Mouse (Mus musculus): ENCODE results near the gene Olfr1150-ps1. TPM values are rescaled to one million over a fixed set of nuclear protein-coding genes. Genes with fewer than 3 reads are reported as not detected.

Gene Olfr1150-ps1
- polyA plus RNA-seq (2012; ENCODE audit: insufficient read depth, low replicate concordance), result not detected in 2 replicates

DNA sequence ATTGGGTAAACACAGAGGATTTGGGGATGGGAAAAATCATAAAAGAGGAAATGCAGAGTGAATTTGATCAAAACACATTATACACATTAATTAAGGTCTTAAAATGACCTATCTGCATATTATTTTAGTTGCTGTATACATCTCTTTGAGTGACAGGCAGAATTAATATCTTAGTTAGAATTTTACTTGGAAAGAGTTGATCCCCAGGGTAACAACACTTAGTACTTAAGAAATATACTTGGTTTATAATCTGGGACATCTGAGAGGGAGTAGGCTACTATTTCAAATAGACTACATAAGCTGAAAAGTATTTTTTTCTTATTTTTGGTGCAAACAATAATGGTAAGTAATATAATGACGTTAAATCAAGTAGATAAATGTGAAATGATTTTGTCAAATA lies at the start of gene Olfr1150-ps1:
Olfr1150-ps1 (plus strand) TSS at position 301 of the 400 bp plus-strand sequence.
- Histone ChIP-seq H3K4me1 (no peaks in the 10 kb centered on the region), H3K4me3 (replicated peaks) (no peak within 1 kb of the TSS), H3K27me3 (replicated peaks) (no peaks in the 10 kb centered on the region), H3K9me3 (no peaks in the 10 kb centered on the region), H3K36me3 (replicated peaks; ENCODE audit: low read length) (no peaks in the 10 kb centered on the region)
- TF ChIP-seq GATA1 (IDR thresholded peaks at IDR 0.05; ENCODE audit: borderline replicate concordance, low read length) (no peak), FLI1 (IDR thresholded peaks at IDR 0.05; ENCODE audit: low read length) (no peak)

GRCm38 (mm10) chr2:87800292-87800691 lies 43.5 kb upstream of the Olfr1150-ps1 start, which contains the start of gene Olfr1143:
TSS of gene Olfr1143 (plus strand) at chr2:87800592.
- no peaks in the 10 kb centered on the region for H3K4me1 ChIP-seq
- H3K4me3 ChIP-seq (replicated peaks), result no peak within 1 kb of the TSS
- no peak for TF ChIP-seq GATA1 (IDR thresholded peaks at IDR 0.05; ENCODE audit: borderline replicate concordance, low read length)
- no peak for TF ChIP-seq FLI1 (IDR thresholded peaks at IDR 0.05; ENCODE audit: low read length)
- no peaks in the 10 kb centered on the region for H3K9me3 ChIP-seq
- H3K27me3 ChIP-seq (replicated peaks), result no peaks in the 10 kb centered on the region
- no peaks in the 10 kb centered on the region for H3K36me3 ChIP-seq (replicated peaks; ENCODE audit: low read length)

DNA sequence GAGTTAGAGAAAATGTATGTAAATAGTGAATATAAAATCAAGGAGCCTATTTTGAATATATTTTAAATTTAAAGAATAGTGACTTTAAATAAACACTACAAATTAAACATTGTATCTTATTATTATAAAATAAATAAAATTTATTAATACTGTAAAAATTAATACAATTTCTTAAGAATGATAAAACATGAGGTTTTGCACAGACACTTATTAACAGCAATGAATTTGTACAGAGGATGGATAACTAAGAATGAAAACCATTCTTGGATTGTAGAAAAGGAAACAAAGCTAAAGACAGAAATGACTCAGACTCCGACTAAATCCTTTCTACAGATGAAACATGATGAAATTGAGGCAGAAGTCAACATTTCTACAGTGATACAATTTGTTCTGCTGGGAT lies 34.3 kb upstream of the Olfr1150-ps1 start, which contains the start of gene Olfr1145:
Olfr1145 (plus strand) TSS at position 301 of the 400 bp plus-strand sequence.
- no peaks in the 10 kb centered on the region for H3K9me3 ChIP-seq
- no peak within 1 kb of the TSS for H3K4me3 ChIP-seq (replicated peaks)
- no peaks in the 10 kb centered on the region for H3K4me1 ChIP-seq
- no peaks in the 10 kb centered on the region for H3K27me3 ChIP-seq (replicated peaks)
- no peak for TF ChIP-seq FLI1 (IDR thresholded peaks at IDR 0.05; ENCODE audit: low read length)
- no peak for TF ChIP-seq GATA1 (IDR thresholded peaks at IDR 0.05; ENCODE audit: borderline replicate concordance, low read length)
- no peaks in the 10 kb centered on the region for H3K36me3 ChIP-seq (replicated peaks; ENCODE audit: low read length)

DNA sequence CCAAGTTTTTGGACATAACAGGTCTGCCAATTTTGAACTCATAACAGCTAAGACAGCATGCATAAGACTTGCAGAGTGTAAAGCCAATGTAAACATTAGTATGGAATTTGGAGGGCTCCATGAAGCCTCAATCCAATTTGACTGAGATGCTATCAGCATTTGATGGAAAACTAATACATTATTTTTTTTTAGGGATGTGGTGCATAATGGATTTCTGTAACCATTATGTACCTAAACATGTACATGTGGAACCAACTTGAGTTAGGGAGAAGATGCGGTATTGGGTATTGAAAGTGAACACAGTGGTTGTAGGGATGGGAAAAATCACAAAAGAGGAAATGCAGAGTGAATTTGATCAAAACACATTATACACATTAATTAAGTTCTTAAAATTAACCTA lies 13.6 kb upstream of the Olfr1150-ps1 start, which contains the start of gene Olfr1148:
Olfr1148 (plus strand) TSS at position 301 of the 400 bp plus-strand sequence.
- Histone ChIP-seq H3K4me1 (no peaks in the 10 kb centered on the region), H3K4me3 (replicated peaks) (no peak within 1 kb of the TSS), H3K9me3 (no peaks in the 10 kb centered on the region), H3K36me3 (replicated peaks; ENCODE audit: low read length) (no peaks in the 10 kb centered on the region), H3K27me3 (replicated peaks) (no peaks in the 10 kb centered on the region)
- TF ChIP-seq FLI1 (IDR thresholded peaks at IDR 0.05; ENCODE audit: low read length) (no peak), GATA1 (IDR thresholded peaks at IDR 0.05; ENCODE audit: borderline replicate concordance, low read length) (no peak)

DNA sequence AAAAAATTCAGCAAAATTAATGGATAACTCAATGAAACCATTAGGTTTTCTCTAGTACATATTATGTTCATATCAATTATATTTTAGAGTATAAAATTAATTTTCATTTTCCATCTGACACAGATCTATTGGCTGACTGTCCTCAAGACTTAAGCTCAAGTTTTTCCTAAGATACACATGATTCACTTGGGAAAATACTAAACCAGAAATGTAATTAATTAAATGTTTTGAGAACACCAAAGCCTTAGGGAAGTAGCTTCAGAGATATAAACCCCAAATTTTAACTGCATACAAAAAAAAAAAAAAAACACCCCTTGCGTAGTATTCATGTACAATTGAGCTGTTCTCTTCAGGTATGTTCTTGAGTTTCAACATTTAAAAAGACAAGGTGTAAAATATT lies 11.8 kb downstream of the Olfr1150-ps1 start, which contains the start of gene Olfr1151:
Olfr1151 (plus strand) TSS at position 301 of the 400 bp plus-strand sequence.
- no peak for TF ChIP-seq GATA1 (IDR thresholded peaks at IDR 0.05; ENCODE audit: borderline replicate concordance, low read length)
- no peak for TF ChIP-seq FLI1 (IDR thresholded peaks at IDR 0.05; ENCODE audit: low read length)

DNA sequence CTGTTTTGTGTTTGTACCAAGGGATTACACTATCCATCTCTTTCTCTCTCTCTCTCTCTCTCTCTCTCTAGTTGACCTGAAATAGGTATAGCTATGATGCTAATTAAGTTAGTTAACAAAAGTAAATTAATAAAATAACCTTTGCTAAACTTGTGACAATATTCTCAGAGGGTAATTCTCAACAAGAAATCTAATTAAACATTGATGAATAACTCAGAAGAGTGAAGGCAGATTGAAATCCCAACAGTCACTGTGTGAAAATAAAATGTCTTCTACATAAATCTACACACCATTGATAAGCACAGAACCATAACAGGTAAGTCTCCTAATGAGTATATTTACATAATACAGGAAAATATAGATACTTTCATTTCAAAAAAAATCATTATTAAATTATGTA lies 22.4 kb downstream of the Olfr1150-ps1 start, which contains the start of gene Olfr1152:
Olfr1152 (plus strand) TSS at position 301 of the 400 bp plus-strand sequence.
- TF ChIP-seq GATA1 (IDR thresholded peaks at IDR 0.05; ENCODE audit: borderline replicate concordance, low read length) (no peak), FLI1 (IDR thresholded peaks at IDR 0.05; ENCODE audit: low read length) (no peak)
- Histone ChIP-seq H3K9me3 (peaks cover 3% of the 10 kb centered on the region; the same call in 1 of the 2 replicates), H3K4me3 (replicated peaks) (no peak within 1 kb of the TSS), H3K4me1 (no peaks in the 10 kb centered on the region), H3K27me3 (replicated peaks) (no peaks in the 10 kb centered on the region), H3K36me3 (replicated peaks; ENCODE audit: low read length) (no peaks in the 10 kb centered on the region)

More for the DNA sequence above, 11.8 kb downstream of the Olfr1150-ps1 start, which contains the start of gene Olfr1151:
- no peaks in the 10 kb centered on the region for H3K27me3 ChIP-seq (replicated peaks)
- H3K9me3 ChIP-seq, result no peaks in the 10 kb centered on the region
- H3K4me1 ChIP-seq, result no peaks in the 10 kb centered on the region
- H3K4me3 ChIP-seq (replicated peaks), result no peak within 1 kb of the TSS
- no peaks in the 10 kb centered on the region for H3K36me3 ChIP-seq (replicated peaks; ENCODE audit: low read length)

GRCm38 (mm10) chr2:87894662-87895061 lies 50.9 kb downstream of the Olfr1150-ps1 start, which contains the start of gene Olfr1153:
TSS of gene Olfr1153 (plus strand) at chr2:87894962.
- Histone ChIP-seq H3K4me1 (no peaks in the 10 kb centered on the region), H3K27me3 (replicated peaks) (no peaks in the 10 kb centered on the region), H3K9me3 (no peaks in the 10 kb centered on the region; the same call in 1 of the 2 replicates), H3K36me3 (replicated peaks; ENCODE audit: low read length) (no peaks in the 10 kb centered on the region), H3K4me3 (replicated peaks) (no peak within 1 kb of the TSS)
- no peak for TF ChIP-seq FLI1 (IDR thresholded peaks at IDR 0.05; ENCODE audit: low read length)
- TF ChIP-seq GATA1 (IDR thresholded peaks at IDR 0.05; ENCODE audit: borderline replicate concordance, low read length), result no peak

Other genes with a start within 250 kb of the Olfr1150-ps1 start
- gene Olfr1130, start 237.8 kb upstream of the Olfr1150-ps1 start, polyA plus RNA-seq (2012; ENCODE audit: insufficient read depth, low replicate concordance), result not detected in 2 replicates
- not detected in 2 replicates for gene Olfr1131, start 216.9 kb upstream of the Olfr1150-ps1 start, polyA plus RNA-seq (2012; ENCODE audit: insufficient read depth, low replicate concordance)
- not detected in 2 replicates for gene Olfr1132, start 206.5 kb upstream of the Olfr1150-ps1 start, polyA plus RNA-seq (2012; ENCODE audit: insufficient read depth, low replicate concordance)
- gene Olfr1133, start 196.6 kb upstream of the Olfr1150-ps1 start, polyA plus RNA-seq (2012; ENCODE audit: insufficient read depth, low replicate concordance), result not detected in 2 replicates
- gene Olfr1134, start 185.5 kb upstream of the Olfr1150-ps1 start, polyA plus RNA-seq (2012; ENCODE audit: insufficient read depth, low replicate concordance), result not detected in 2 replicates
- not detected in 2 replicates for gene Olfr1135, start 170.3 kb upstream of the Olfr1150-ps1 start, polyA plus RNA-seq (2012; ENCODE audit: insufficient read depth, low replicate concordance)
- gene Olfr1136, start 150.0 kb upstream of the Olfr1150-ps1 start, polyA plus RNA-seq (2012; ENCODE audit: insufficient read depth, low replicate concordance), result not detected in 2 replicates
- 0.71 TPM in 1 of 2 replicates, not detected in the other for gene Olfr1137, start 130.8 kb upstream of the Olfr1150-ps1 start, polyA plus RNA-seq (2012; ENCODE audit: insufficient read depth, low replicate concordance)
- not detected in 2 replicates for gene Olfr1138, start 104.0 kb upstream of the Olfr1150-ps1 start, polyA plus RNA-seq (2012; ENCODE audit: insufficient read depth, low replicate concordance)
- gene Olfr1140, start 100.2 kb upstream of the Olfr1150-ps1 start, polyA plus RNA-seq (2012; ENCODE audit: insufficient read depth, low replicate concordance), result not detected in 2 replicates
- not detected in 2 replicates for gene Olfr1141, start 90.0 kb upstream of the Olfr1150-ps1 start, polyA plus RNA-seq (2012; ENCODE audit: insufficient read depth, low replicate concordance)
- gene Olfr152, start 64.5 kb upstream of the Olfr1150-ps1 start, polyA plus RNA-seq (2012; ENCODE audit: insufficient read depth, low replicate concordance), result not detected in 2 replicates
- gene Olfr1143, start 43.4 kb upstream of the Olfr1150-ps1 start, polyA plus RNA-seq (2012; ENCODE audit: insufficient read depth, low replicate concordance), result not detected in 2 replicates
- gene Olfr1145, start 34.2 kb upstream of the Olfr1150-ps1 start, polyA plus RNA-seq (2012; ENCODE audit: insufficient read depth, low replicate concordance), result not detected in 2 replicates
- not detected in 2 replicates for gene Olfr1148, start 13.5 kb upstream of the Olfr1150-ps1 start, polyA plus RNA-seq (2012; ENCODE audit: insufficient read depth, low replicate concordance)
- gene Olfr1151, start 11.9 kb downstream of the Olfr1150-ps1 start, polyA plus RNA-seq (2012; ENCODE audit: insufficient read depth, low replicate concordance), result not detected in 2 replicates
- gene Olfr1152, start 22.5 kb downstream of the Olfr1150-ps1 start, polyA plus RNA-seq (2012; ENCODE audit: insufficient read depth, low replicate concordance), result 0.43 TPM in 1 of 2 replicates, not detected in the other
- not detected in 2 replicates for gene Olfr1153, start 51.0 kb downstream of the Olfr1150-ps1 start, polyA plus RNA-seq (2012; ENCODE audit: insufficient read depth, low replicate concordance)
- gene Olfr1154, start 61.2 kb downstream of the Olfr1150-ps1 start, polyA plus RNA-seq (2012; ENCODE audit: insufficient read depth, low replicate concordance), result not detected in 2 replicates
- not detected in 2 replicates for gene Olfr1155, start 101.1 kb downstream of the Olfr1150-ps1 start, polyA plus RNA-seq (2012; ENCODE audit: insufficient read depth, low replicate concordance)
- not detected in 2 replicates for gene Olfr1156, start 109.1 kb downstream of the Olfr1150-ps1 start, polyA plus RNA-seq (2012; ENCODE audit: insufficient read depth, low replicate concordance)
- gene Olfr1157, start 124.3 kb downstream of the Olfr1150-ps1 start, polyA plus RNA-seq (2012; ENCODE audit: insufficient read depth, low replicate concordance), result not detected in 2 replicates
- not detected in 2 replicates for gene Olfr74, start 130.7 kb downstream of the Olfr1150-ps1 start, polyA plus RNA-seq (2012; ENCODE audit: insufficient read depth, low replicate concordance)
- gene Olfr1158, start 146.1 kb downstream of the Olfr1150-ps1 start, polyA plus RNA-seq (2012; ENCODE audit: insufficient read depth, low replicate concordance), result not detected in 2 replicates
- not detected in 2 replicates for gene Olfr1160, start 164.3 kb downstream of the Olfr1150-ps1 start, polyA plus RNA-seq (2012; ENCODE audit: insufficient read depth, low replicate concordance)
- not detected in 2 replicates for gene Olfr1161, start 178.8 kb downstream of the Olfr1150-ps1 start, polyA plus RNA-seq (2012; ENCODE audit: insufficient read depth, low replicate concordance)
- gene Olfr73, start 193.7 kb downstream of the Olfr1150-ps1 start, polyA plus RNA-seq (2012; ENCODE audit: insufficient read depth, low replicate concordance), result not detected in 2 replicates
- not detected in 2 replicates for gene Olfr1162, start 207.1 kb downstream of the Olfr1150-ps1 start, polyA plus RNA-seq (2012; ENCODE audit: insufficient read depth, low replicate concordance)
- gene Olfr1163, start 227.8 kb downstream of the Olfr1150-ps1 start, polyA plus RNA-seq (2012; ENCODE audit: insufficient read depth, low replicate concordance), result not detected in 2 replicates
- gene Olfr1164, start 250.0 kb downstream of the Olfr1150-ps1 start, polyA plus RNA-seq (2012; ENCODE audit: insufficient read depth, low replicate concordance), result not detected in 2 replicates

Measured in megakaryocyte, embryonic 14.5 days (primary cell).